Mouse (Mus musculus) kidney, adult 2 months (tissue): Measurements from ENCODE around the gene Vmn1r188.

Experiments used
- CTCF ChIP-seq: fragments of 200-500 bp; conservative IDR thresholded peaks from 2 replicates; pipeline ENCODE4 v1.5.1; 2011; ENCODE audit warnings: low read depth, mild to moderate bottlenecking, control low read depth, low read length, moderate library complexity, mixed read lengths; ENCODE audit not compliant: insufficient read depth, insufficient read length
- POLR2A ChIP-seq: fragments of 200-500 bp; IDR thresholded peaks from one replicate; pipeline ENCODE4 v1.6.1; 2011; ENCODE audit warnings: low read depth, low read length, control low read depth

DNA sequence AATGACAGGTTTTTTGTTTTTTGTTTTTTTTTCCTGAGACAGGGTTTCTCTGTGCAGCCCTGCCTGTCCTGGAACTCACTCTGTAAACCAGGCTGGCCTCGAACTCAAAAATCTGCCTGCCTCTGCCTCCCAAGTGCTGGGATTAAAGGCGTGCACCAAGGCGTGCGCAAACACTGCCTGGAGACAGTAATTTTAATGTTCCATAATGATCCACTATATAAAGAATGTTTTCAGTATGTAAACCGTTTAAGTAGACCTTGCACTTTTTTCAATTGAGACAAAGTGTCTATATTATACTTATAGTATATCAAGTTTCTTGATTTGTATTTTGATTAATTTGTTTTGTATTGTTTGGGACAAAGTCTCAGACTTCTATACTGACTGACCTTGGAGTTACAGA lies 44.9 kb upstream of the Vmn1r188 start:
- TF ChIP-seq CTCF = no peak
- no peak for TF ChIP-seq POLR2A
